Mouse (Mus musculus) urinary bladder, postnatal 14 days (tissue): ENCODE measurements at regions not wholly inside any gene's neighbourhood (a gene's known extent, or its start where the extent isn't known, plus 50 kb on each side); places are given as distances from the start of the nearest gene placed in this dataset.

Experiments used
- DNase-seq: peaks from one replicate; pipeline ENCODE4 v3.0.0; 2021; ENCODE audit warnings: low spot score

- no peak for DNase-seq
These were observed 70.8 kb upstream of the Tle4 start for GRCm38 (mm10) chr19:14668512-14669181.

- DNase-seq, result no peak
These were observed 67.0 kb upstream of the Tle4 start for GRCm38 (mm10) chr19:14664682-14665417.

- no peak for DNase-seq
These were observed 66.3 kb upstream of the Tle4 start for GRCm38 (mm10) chr19:14664096-14664586.

DNA sequence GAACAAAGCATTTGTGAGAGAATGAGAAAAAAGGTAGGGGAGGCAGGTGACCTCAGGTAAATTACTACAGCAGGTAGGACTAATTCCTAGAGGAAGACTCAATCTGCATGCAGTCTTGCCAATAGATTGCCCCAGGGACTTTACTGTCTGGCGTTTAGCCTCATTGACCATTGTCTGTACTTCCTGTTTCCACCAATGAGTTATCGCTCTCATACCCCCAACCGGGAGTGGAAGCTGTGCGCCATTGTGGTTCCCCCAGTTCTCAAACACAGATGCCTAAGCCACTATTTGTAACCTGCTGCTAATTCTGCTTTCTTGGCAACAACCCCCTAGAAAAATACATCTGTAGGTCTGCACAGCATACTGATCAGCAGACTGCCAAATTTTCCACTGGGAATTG is 65.5 kb upstream of the Tle4 start:
- DNase-seq, result no peak

GRCm38 (mm10) chr19:14659725-14660124 is 61.9 kb upstream of the Tle4 start:
- no peak for DNase-seq

GRCm38 (mm10) chr19:14658479-14658878 is 60.6 kb upstream of the Tle4 start:
- no peak for DNase-seq

- DNase-seq, result no peak
These were observed 58.2 kb upstream of the Tle4 start for GRCm38 (mm10) chr19:14656022-14656388.

GRCm38 (mm10) chr19:14655302-14656021 is 57.6 kb upstream of the Tle4 start:
- DNase-seq, result peak; percentile 7
